Mouse (Mus musculus) midbrain, embryonic 10.5 days (tissue): ENCODE measurements around the gene Ciz1. TPM values are rescaled to one million over a fixed set of nuclear protein-coding genes. Genes with fewer than 3 reads are reported as not detected.

ENCODE experiments used
- DNase-seq: peaks from one replicate; pipeline ENCODE4 v3.0.0-alpha.2; 2017; ENCODE audit warnings: low spot score
- H3K27ac ChIP-seq: fragments of 300-500 bp; sonication (generic); replicated peaks from 2 replicates; pipeline ENCODE4 v1.5.1; 2016; ENCODE audit warnings: mild to moderate bottlenecking
- H3K27me3 ChIP-seq: fragments of 300-500 bp; sonication (generic); 2 replicates; pipeline ENCODE4 v1.6.1; 2016; ENCODE audit warnings: low read depth, mild to moderate bottlenecking; ENCODE audit not compliant: poor library complexity, severe bottlenecking
- H3K36me3 ChIP-seq: fragments of 300-500 bp; sonication (generic); 2 replicates; pipeline ENCODE4 v1.6.1; 2016; ENCODE audit warnings: mild to moderate bottlenecking, moderate library complexity
- H3K4me1 ChIP-seq: fragments of 300-500 bp; sonication (generic); 2 replicates; pipeline ENCODE4 v1.6.1; 2016
- H3K4me3 ChIP-seq: fragments of 300-500 bp; sonication (generic); 2 replicates; pipeline ENCODE4 v1.5.1; 2016; ENCODE audit warnings: mild to moderate bottlenecking, moderate library complexity
- H3K9me3 ChIP-seq: fragments of 300-500 bp; sonication (generic); replicated peaks from 2 replicates; pipeline ENCODE4 v1.6.1; 2016; ENCODE audit warnings: mild to moderate bottlenecking
- WGBS: fragments of 180-500 bp; shearing (Covaris S2); methylation state at CpG from one replicate; pipeline ENCODE4 v1.1.7; 2016; 5-methylcytosine and 5-hydroxymethylcytosine counted together
- polyA plus RNA-seq: library from polyadenylated mRNA; unstranded; fragments of >200 nt; fragmentation: Nextera tagmentation; extraction: Ambion mirVana; gene quantifications from 2 replicates; pipeline ENCODE4 v1.2.1, GENCODE M21; 2016

Ciz1 gene
- polyA plus RNA-seq, 1 experiment from 2014 or later, result 60.5 TPM

GRCm38 (mm10) chr2:32407144-32407824 lies 55.2 kb downstream of the Ciz1 start:
- Histone ChIP-seq H3K27me3 (no peaks in the 10 kb centered on the region), H3K4me1 (peaks cover 5% of the 10 kb centered on the region), H3K9me3 (no peaks in the 10 kb centered on the region), H3K36me3 (peaks cover 5% of the 10 kb centered on the region), H3K4me3 (no peak overlapping the region), H3K27ac (no peak overlapping the region)
- no peak for DNase-seq
- 84% methylated on average over 7 of the region's 7 CpGs for WGBS

- WGBS, result 75% methylated on average over 25 of the region's 25 CpGs
- peaks cover 5% of the 10 kb centered on the region for H3K4me1 ChIP-seq
- H3K4me3 ChIP-seq, result no peak overlapping the region
- no peaks in the 10 kb centered on the region for H3K9me3 ChIP-seq
- H3K36me3 ChIP-seq, result peaks cover 2% of the 10 kb centered on the region
- DNase-seq, result peak; percentile 22
- peak overlapping the region; percentile 64 for H3K27ac ChIP-seq
- H3K27me3 ChIP-seq, result no peaks in the 10 kb centered on the region
These were observed 56.6 kb downstream of the Ciz1 start for GRCm38 (mm10) chr2:32408429-32409424.

DNA sequence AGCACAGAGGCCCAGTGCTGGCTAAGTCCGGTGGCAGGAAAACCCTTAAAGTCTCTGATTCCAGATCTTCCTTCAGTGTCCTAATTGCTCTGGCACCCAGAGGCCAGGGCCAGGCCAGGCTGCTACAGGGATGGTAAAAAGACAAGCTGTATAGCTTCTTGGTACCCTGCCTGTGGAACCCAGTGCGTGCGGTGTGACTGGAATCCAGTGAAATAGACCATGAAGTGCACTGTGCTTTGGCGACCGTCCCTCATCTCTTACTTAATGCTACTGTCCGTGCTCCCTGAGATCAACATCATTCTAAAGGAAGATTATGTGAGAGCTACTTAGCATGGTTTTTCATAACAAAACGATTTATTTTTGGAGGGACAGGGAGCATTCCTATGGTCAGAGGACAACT lies 59.3 kb downstream of the Ciz1 start:
- no peak for DNase-seq
- peaks cover 29% of the 10 kb centered on the region for H3K36me3 ChIP-seq
- no peaks in the 10 kb centered on the region for H3K27me3 ChIP-seq
- peaks cover 5% of the 10 kb centered on the region for H3K4me1 ChIP-seq
- WGBS, result 84% methylated on average over 7 of the region's 7 CpGs
- no peak overlapping the region for H3K27ac ChIP-seq
- H3K4me3 ChIP-seq, result no peak overlapping the region
- H3K9me3 ChIP-seq, result no peaks in the 10 kb centered on the region

DNA sequence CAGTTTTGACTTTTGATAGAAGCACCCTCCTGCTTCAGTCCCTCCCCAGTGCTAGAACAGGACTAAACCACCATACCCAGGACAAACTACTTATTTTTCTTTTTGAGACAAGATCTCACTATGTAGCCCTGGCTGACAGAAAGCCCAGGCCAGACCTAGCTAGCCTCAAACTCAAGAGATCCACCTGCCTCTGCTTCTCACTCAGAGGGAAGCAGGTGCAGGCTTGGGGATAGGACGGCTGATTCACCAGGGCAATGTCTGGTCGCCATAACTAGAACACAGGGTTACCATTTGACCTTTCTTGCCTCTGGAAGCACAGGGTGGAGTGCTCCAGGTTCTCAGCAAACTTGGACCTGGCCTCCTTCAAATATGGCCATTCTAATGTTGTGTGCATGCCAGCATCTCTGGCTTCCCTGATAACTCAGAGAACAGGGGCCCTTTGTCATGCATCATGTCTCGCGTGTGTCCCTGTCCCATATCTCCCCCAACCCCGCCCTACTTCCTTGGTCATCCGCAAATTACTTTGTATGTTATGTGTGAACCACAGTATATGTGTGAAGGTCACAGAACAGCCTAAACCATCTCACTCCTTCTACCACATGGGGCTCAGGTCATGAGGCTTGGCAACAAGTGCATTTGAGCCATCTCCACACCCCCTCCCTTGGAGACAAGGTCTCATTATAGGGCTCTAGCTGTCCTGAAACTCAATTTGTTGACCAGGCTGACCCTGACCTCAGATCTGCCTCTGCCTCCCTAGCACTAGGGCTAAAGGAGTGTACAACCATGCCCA lies 60.8 kb downstream of the Ciz1 start:
- 93% methylated on average over 6 of the region's 6 CpGs for WGBS
- Histone ChIP-seq H3K4me1 (peaks cover 5% of the 10 kb centered on the region), H3K27ac (no peak overlapping the region), H3K36me3 (peaks cover 44% of the 10 kb centered on the region), H3K9me3 (no peaks in the 10 kb centered on the region), H3K4me3 (no peak overlapping the region), H3K27me3 (no peaks in the 10 kb centered on the region)
- DNase-seq, result no peak

- Histone ChIP-seq H3K36me3 (peaks cover 54% of the 10 kb centered on the region), H3K9me3 (no peaks in the 10 kb centered on the region), H3K4me1 (peaks cover under 1% of the 10 kb centered on the region), H3K4me3 (no peak overlapping the region), H3K27ac (no peak overlapping the region), H3K27me3 (no peaks in the 10 kb centered on the region)
- no peak for DNase-seq
- 75% methylated on average over 5 of the region's 5 CpGs for WGBS
These were observed 61.8 kb downstream of the Ciz1 start for GRCm38 (mm10) chr2:32413936-32414335.

DNA sequence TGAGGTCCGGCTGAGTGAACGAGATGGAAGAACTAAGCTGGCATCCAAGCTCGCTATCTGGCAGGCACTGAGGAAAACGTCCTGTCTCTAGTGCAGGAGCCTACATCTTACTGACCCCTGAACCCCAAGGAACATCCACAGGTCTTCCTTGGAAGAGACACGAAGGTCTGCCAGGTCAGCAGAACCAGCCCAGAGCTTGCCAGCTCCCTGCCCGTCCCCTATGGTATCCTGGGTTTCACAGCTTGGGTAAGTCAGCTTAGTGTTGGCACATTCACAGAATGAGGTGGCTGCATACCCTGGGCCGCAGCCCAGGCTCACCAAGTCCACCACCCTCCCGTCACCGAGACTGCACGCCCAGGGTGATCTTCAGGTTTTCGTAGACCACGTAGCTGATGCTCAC lies 63.7 kb downstream of the Ciz1 start:
- H3K36me3 ChIP-seq, result peaks cover 73% of the 10 kb centered on the region
- H3K27me3 ChIP-seq, result no peaks in the 10 kb centered on the region
- no peaks in the 10 kb centered on the region for H3K4me1 ChIP-seq
- WGBS, result 93% methylated on average over 12 of the region's 12 CpGs
- no peak overlapping the region for H3K27ac ChIP-seq
- H3K9me3 ChIP-seq, result no peaks in the 10 kb centered on the region
- H3K4me3 ChIP-seq, result no peak overlapping the region
- no peak for DNase-seq

DNA sequence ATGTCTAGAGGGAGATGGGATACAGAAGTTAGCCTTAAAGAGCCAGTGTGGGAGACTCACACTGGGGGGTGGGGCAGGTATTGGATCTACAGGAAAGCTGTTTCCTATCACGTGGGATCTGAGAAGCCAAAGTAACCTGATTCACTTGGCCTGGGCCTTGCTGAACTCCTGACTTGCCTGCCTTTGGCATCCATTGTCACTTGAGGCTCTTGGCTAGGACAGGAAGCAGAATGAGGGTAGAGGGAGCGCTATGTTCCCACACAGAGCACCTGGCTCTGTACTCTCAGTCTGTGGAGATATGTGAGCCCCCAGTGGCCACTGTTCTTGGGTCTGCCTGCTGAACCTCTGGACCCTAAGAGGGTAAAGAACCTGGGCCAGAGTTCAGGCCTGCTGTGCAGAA lies 64.4 kb downstream of the Ciz1 start:
- Histone ChIP-seq H3K4me1 (no peaks in the 10 kb centered on the region), H3K36me3 (peaks cover 80% of the 10 kb centered on the region), H3K27me3 (no peaks in the 10 kb centered on the region), H3K27ac (no peak overlapping the region), H3K4me3 (no peak overlapping the region), H3K9me3 (no peaks in the 10 kb centered on the region)
- WGBS, result 89% methylated on average over 2 of the region's 2 CpGs
- DNase-seq, result no peak

DNA sequence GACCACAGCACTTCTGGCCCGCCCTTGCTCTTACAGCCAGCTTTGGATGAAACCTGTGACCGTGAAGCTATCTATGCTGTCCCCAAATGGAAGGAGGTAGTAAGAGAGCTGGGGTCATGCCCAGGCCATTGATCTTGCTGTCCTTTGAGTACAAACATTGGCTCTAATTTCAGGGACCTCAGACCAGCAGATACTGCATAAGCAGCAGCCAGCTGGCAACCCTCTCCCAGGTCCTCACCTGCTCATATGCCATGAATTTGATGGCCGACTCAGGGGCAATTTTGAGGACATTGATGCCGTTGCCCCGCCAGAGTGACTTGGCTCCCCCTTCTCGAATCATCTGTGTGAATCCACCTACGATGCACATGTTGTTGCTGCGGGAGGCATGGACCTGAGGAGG lies 65.4 kb downstream of the Ciz1 start:
- H3K36me3 ChIP-seq, result peaks cover 82% of the 10 kb centered on the region
- H3K27ac ChIP-seq, result no peak overlapping the region

DNA sequence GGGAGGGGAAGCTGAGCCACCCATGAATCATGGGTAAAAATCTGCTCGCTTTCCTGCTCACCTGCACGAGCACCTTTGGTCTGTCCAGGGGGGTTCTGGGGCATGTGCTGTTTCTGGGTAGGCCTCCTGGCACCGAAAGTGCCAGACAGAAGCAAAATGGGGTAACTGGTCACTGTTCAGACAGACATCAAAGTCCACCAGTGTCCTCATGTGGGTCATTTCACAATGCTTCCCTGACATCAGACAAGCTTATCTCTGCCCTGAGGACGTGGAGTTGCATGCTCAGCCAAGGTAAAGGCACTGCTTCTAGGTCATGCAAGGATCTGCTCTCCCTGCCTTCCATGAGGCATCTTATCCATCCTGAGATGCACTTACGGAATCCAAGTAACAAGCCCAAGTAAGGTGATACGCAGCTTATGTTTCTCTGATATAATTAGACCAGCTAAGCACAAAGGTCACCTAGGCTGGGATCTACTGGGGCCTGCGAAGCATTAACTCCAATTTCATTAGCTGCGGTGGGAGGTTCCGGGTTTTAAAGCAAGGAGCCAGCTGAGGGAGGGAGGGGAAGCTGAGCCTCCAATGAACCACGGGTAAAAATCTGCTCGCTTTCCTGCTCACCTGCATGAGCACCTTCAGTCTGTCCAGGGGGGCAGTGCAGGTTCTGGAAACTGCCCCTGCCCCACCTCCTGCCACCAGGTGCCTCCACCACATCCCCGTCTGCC lies 66.5 kb downstream of the Ciz1 start:
- DNase-seq, result no peak
- Histone ChIP-seq H3K27me3 (no peaks in the 10 kb centered on the region), H3K36me3 (peaks cover 81% of the 10 kb centered on the region), H3K9me3 (no peaks in the 10 kb centered on the region), H3K4me1 (peaks cover 10% of the 10 kb centered on the region), H3K4me3 (no peak overlapping the region), H3K27ac (no peak overlapping the region)
- 91% methylated on average over 12 of the region's 12 CpGs for WGBS

More for the DNA sequence above, 65.4 kb downstream of the Ciz1 start:
- Histone ChIP-seq H3K4me3 (no peak overlapping the region), H3K4me1 (no peaks in the 10 kb centered on the region), H3K9me3 (no peaks in the 10 kb centered on the region), H3K27me3 (no peaks in the 10 kb centered on the region)
- 93% methylated on average over 8 of the region's 8 CpGs for WGBS
- DNase-seq, result no peak

- H3K27ac ChIP-seq, result no peak overlapping the region
- DNase-seq, result no peak
- H3K27me3 ChIP-seq, result no peaks in the 10 kb centered on the region
- peaks cover 18% of the 10 kb centered on the region for H3K4me1 ChIP-seq
- peaks cover 74% of the 10 kb centered on the region for H3K36me3 ChIP-seq
- H3K9me3 ChIP-seq, result no peaks in the 10 kb centered on the region
- no peak overlapping the region for H3K4me3 ChIP-seq
- WGBS, result 96% methylated on average over 3 of the region's 3 CpGs
These were observed 67.2 kb downstream of the Ciz1 start for GRCm38 (mm10) chr2:32419359-32419758.

DNA sequence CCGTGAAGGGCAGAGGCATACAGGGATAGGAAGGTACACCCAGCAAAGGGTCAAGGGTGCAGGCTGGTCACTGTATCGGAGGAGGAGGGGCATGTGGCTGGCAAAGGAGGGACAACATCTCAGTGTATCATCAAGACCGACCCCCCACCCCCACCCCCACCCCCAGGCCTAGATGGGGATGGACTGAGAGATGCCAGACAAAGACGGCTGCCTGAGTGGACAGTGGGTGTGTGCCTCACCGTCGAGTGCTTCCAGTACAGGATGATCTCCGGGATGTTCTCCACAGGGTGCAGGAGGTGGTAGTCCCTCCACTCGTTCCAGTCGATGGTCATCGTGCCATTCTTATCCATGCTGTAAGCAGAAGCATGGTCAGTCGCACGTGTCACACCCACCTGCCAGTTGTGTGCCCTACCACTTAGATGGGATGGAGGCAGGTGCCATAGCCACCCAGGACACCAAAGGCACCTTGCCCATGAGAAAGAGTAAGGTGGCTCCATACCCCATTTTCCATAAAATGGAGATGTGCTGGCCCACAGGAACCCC lies 68.0 kb downstream of the Ciz1 start:
- H3K36me3 ChIP-seq, result peaks cover 66% of the 10 kb centered on the region
- WGBS, result 92% methylated on average over 12 of the region's 12 CpGs
- peaks cover 26% of the 10 kb centered on the region for H3K4me1 ChIP-seq
- no peaks in the 10 kb centered on the region for H3K9me3 ChIP-seq
- no peak for DNase-seq
- no peak overlapping the region for H3K4me3 ChIP-seq
- 0 out of 2 replicates have a peak overlapping the region, but pooled peaks have one; percentile 9 for H3K27ac ChIP-seq
- no peaks in the 10 kb centered on the region for H3K27me3 ChIP-seq

DNA sequence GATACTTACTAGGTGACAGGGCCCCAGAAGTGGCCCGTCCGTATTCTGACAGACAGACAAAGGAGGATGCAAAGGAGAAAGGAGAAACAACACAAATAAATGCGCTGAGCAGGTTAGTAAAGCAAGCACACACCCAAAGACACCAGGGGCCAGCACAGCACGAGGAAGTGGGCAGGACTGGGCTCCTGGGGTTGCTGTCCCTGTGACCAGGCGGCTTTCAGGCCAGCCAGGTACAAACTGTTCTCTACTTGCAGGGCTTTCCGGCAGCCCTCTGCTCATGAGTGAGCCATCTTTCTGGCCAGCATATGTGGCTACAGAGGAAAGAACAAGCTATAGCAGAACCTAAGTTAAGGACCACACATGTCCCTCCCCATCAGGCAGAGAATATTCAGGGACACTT lies 68.5 kb downstream of the Ciz1 start:
- 91% methylated on average over 6 of the region's 6 CpGs for WGBS
- H3K4me1 ChIP-seq, result peaks cover 31% of the 10 kb centered on the region
- no peak overlapping the region for H3K4me3 ChIP-seq
- no peaks in the 10 kb centered on the region for H3K9me3 ChIP-seq
- peaks cover 61% of the 10 kb centered on the region for H3K36me3 ChIP-seq
- H3K27ac ChIP-seq, result 0 out of 2 replicates have a peak overlapping the region, but pooled peaks have one; percentile 9
- no peak for DNase-seq
- no peaks in the 10 kb centered on the region for H3K27me3 ChIP-seq
